Mouse (Mus musculus) heart, adult 2 months (tissue): Measurements from ENCODE around the gene Snrpg. TPM values are rescaled to one million over a fixed set of nuclear protein-coding genes. Genes with fewer than 3 reads are reported as not detected.
A peak's percentile ranks its signal among the peaks of the same experiment; 100 is the strongest.

Experiments
- DNase-seq, 2 experiments: peaks; one replicate each; pipeline ENCODE4 v3.0.0; 2021
- H3K27ac ChIP-seq: fragments of 200-600 bp; 2 replicates; pipeline ENCODE4 v1.8.1; 2022
- H3K27me3 ChIP-seq: fragments of 200-500 bp; 2 replicates; pipeline ENCODE4 v1.6.1; 2012; ENCODE audit warnings: mild to moderate bottlenecking, low read length, inconsistent platforms, mixed read lengths; ENCODE audit not compliant: control insufficient read depth, insufficient read depth
- H3K36me3 ChIP-seq: fragments of 200-500 bp; 2 replicates; pipeline ENCODE4 v1.6.1; 2012; ENCODE audit warnings: low read length, inconsistent platforms; ENCODE audit not compliant: control insufficient read depth, insufficient read depth
- H3K4me1 ChIP-seq: fragments of 200-500 bp; 2 replicates; pipeline ENCODE4 v1.6.1; 2011; ENCODE audit warnings: low read length; ENCODE audit not compliant: control insufficient read depth, insufficient read depth
- H3K4me3 ChIP-seq: fragments of 200-600 bp; 2 replicates; pipeline ENCODE4 v1.8.1; 2022
- H3K79me2 ChIP-seq: fragments of 200-500 bp; replicated peaks from 2 replicates; pipeline ENCODE4 v1.6.1; 2012; ENCODE audit warnings: mild to moderate bottlenecking, inconsistent platforms, low read length, moderate library complexity, mixed read lengths; ENCODE audit not compliant: control insufficient read depth, insufficient read depth
- H3K9ac ChIP-seq: fragments of 200-500 bp; 2 replicates; pipeline ENCODE4 v1.6.1; 2012; ENCODE audit warnings: low read depth, mild to moderate bottlenecking, control low read depth, inconsistent platforms, low read length, mixed read lengths
- CTCF ChIP-seq: fragments of 200-600 bp; IDR thresholded peaks from 2 replicates; pipeline ENCODE4 v1.8.1; 2022; ENCODE audit warnings: antibody characterized with exemption, mild to moderate bottlenecking, moderate library complexity
- POLR2A ChIP-seq: fragments of 200-500 bp; IDR thresholded peaks from 2 replicates; pipeline ENCODE4 v1.6.1; 2011; ENCODE audit warnings: mild to moderate bottlenecking, low read depth, low read length, control low read depth; ENCODE audit not compliant: insufficient read depth
- WGBS: fragments of 180-500 bp; shearing (Covaris S2); methylation state at CpG from one replicate; pipeline ENCODE4 v1.1.7; 2018; 5-methylcytosine and 5-hydroxymethylcytosine counted together
- intact Hi-C: fragments of 180-260 bp; cut with DNase I; formaldehyde crosslinking; loops from one replicate; pipeline ENCODE4 v1.15.1; 2025
- polyA plus RNA-seq: library from polyadenylated mRNA; depleted of rRNA; stranded (reverse); fragments of >200 nt; gene quantifications from 2 replicates; pipeline ENCODE4 v1.2.3, GENCODE M21; 2012; rRNA removed
- total RNA-seq, 2 experiments: library from RNA; stranded (reverse); gene quantifications; 2 replicates each; pipeline ENCODE4 v1.2.3; 2021

Snrpg gene
- total and polyA plus RNA-seq, 3 experiments, result 22.7 to 42.0 (median 41.9) TPM

GRCm38 (mm10) chr6:86420491-86420890 lies 49.4 kb downstream of the Snrpg start:
- Histone ChIP-seq H3K4me3 (no peak overlapping the region), H3K27me3 (no peaks in the 10 kb centered on the region), H3K4me1 (no peaks in the 10 kb centered on the region), H3K9ac (no peak overlapping the region), H3K36me3 (peaks cover 2% of the 10 kb centered on the region), H3K27ac (no peak overlapping the region), H3K79me2 (no peaks in the 10 kb centered on the region)
- WGBS, result 74% methylated on average over 6 of the region's 6 CpGs
- DNase-seq, result no peak
- intact Hi-C loops, result no loop called here
- no peak for TF ChIP-seq POLR2A
- peak; percentile 46 for TF ChIP-seq CTCF

GRCm38 (mm10) chr6:86426358-86426757 lies 55.3 kb downstream of the Snrpg start, which contains the start of gene Gm44790:
Gene Gm44790, plus strand, starts transcription at chr6:86426658.
- Histone ChIP-seq H3K4me3 (no peak within 1 kb of the TSS), H3K36me3 (peaks cover 3% of the 10 kb centered on the region; the same call in 1 of the 2 replicates), H3K9ac (no peak within 1 kb of the TSS), H3K79me2 (no peaks in the 10 kb centered on the region), H3K27ac (no peak within 1 kb of the TSS), H3K4me1 (no peaks in the 10 kb centered on the region), H3K27me3 (no peaks in the 10 kb centered on the region)
- TF ChIP-seq POLR2A, result no peak
- intact Hi-C loops, result no loop called here
- 93% methylated on average over 1 of the region's 1 CpGs for WGBS
- no peak for DNase-seq

Other genes starting within 250 kb of the Snrpg start
- gene Tgfa, start 176.1 kb upstream of the Snrpg start, total RNA-seq, result 1 to 10 TPM; 1.0 to 1.6 TPM
- 0.80 and 1.0 TPM in 2 replicates for gene Tgfa, start 176.1 kb upstream of the Snrpg start, polyA plus RNA-seq
- gene Fam136a, start 5.7 kb upstream of the Snrpg start, total RNA-seq, result 10 to 100 TPM; 29.3 TPM
- 15.8 and 22.7 TPM in 2 replicates for gene Fam136a, start 5.7 kb upstream of the Snrpg start, polyA plus RNA-seq
- 10 to 100 TPM; 69.6 to 82.5 TPM for gene Pcyox1, start 25.9 kb downstream of the Snrpg start, total RNA-seq
- 30.3 and 55.6 TPM in 2 replicates for gene Pcyox1, start 25.9 kb downstream of the Snrpg start, polyA plus RNA-seq
- 10 to 100 TPM; 22.4 to 23.7 TPM for gene Tia1, start 32.9 kb downstream of the Snrpg start, total RNA-seq
- 13.1 and 27.9 TPM in 2 replicates for gene Tia1, start 32.9 kb downstream of the Snrpg start, polyA plus RNA-seq
- gene Gm44790, start 55.4 kb downstream of the Snrpg start, total RNA-seq, result not detected
- gene Gm44790, start 55.4 kb downstream of the Snrpg start, polyA plus RNA-seq, result not detected in 2 replicates
- 10 to 100 TPM in 1 of 2 experiments, 1 to 10 TPM in 1; 8.9 to 11.0 TPM for gene C87436, start 67.1 kb downstream of the Snrpg start, total RNA-seq
- gene C87436, start 67.1 kb downstream of the Snrpg start, polyA plus RNA-seq, result 8.6 and 10.7 TPM in 2 replicates
- 100 to 1,000 TPM; 155 to 164 TPM for gene Pcbp1, start 155.0 kb downstream of the Snrpg start, total RNA-seq
- 72.9 and 85.8 TPM in 2 replicates for gene Pcbp1, start 155.0 kb downstream of the Snrpg start, polyA plus RNA-seq